Mouse (Mus musculus) T-helper 17 cell (primary cell): ENCODE data around the gene Trmo.

Source experiments
- in situ Hi-C, 2 experiments: fragments of 300-600 bp; cut with MboI, MseI; formaldehyde crosslinking; loops; 1 replicate in 1 of 2; 2 replicates in 1 of 2; pipeline ENCODE4 v1.15.1; 2025; ENCODE audit warnings: high pct_unique_total_duplicates in 2 of 2

Gene Trmo

DNA sequence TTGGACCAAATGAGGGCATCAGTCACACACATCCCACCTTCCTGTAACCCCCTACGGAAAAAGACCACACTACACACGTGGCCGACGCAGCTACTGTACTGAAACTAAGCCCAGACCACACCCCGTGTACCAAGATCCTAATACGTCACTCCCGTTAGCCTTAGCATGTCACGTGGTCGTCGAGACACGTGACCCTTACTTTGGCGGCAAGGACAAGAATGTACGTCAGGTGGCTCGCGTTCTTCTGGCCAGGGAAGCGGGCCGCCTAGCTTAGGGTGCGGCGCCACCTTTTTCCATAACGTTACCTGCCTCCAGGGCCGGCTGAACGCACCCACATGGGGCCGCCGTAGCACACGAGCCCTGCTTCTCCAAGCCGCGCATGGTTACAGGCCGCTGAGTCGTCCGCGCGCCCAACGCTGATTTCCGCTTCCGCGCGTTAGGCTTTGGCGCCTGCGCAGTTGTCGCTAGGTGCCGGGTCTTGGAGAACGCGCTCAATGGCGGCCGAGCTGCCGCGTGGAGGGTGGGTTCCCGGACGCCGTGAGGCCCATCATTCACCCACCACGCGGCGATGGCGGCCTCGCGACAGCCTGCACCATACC, at the start of gene Trmo:
Trmo (minus strand) TSS at position 425 of the 599 bp plus-strand sequence.
- in situ Hi-C loops: loop anchor here in 1 of 2 experiments (10.0 kb wide), 2 partner anchors 56 to 86 kb away; no protein-coding TSS in a partner anchor

DNA sequence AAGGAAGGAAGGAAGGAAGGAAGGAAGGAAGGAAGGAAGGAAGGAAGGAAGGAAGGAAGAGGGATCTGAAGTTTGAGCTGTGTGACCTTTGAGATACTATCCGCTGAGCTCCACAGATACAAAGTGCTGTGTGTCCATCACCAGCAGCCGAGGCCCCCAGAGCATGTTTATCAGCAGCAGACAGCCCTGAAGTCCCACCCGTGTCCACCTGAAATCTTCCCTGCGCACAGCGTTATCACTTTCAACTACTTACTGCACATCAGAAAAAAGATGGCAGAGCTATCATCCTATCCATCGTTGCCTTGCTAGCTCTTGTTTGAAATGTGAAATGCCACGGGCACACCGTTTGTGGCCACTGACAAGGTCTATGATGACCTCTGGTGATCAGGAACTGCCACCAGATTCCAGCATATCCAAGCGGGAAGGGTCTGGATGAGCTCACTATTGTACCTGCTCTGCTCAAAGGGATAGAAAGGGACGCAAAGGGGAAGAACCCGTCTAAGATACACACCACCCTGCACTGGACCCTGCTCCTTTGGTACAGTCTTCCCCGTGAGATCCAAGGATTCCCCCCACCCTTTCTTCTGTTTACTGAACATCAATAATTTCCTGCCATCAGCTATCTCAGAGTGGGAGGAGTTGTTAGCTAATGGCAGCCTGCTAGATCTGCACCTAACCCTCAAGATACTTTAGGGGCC, 43.3 kb upstream of the Trmo start:
- in situ Hi-C loops: no loop called here

DNA sequence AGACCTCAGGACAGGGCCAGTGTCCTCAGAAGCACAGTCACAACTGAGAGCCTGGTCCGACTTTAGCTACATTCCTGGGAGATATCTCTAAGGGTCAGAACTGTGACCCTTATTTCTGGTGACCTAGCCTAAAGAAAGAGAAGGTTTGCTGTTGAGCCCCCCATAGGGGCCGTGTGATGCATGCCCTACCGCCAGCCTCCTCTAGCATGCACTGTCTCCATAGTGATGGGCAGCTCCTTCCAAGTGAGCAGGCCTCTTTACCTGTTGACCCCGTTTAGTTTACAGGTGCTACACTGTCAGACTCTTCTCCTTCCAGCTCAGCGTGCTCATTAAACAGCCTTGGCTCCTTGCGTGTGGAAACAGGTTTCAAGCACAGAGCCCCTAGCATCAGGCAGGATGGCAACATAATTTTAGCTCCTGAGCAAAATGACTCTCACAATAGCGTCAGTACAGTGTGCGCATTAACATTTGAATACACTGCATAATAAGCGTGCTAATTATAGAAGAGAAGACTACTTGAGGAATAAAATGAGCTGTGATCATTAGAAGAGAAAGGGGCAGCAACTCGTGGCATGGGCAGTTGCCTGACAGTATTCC, 39.8 kb upstream of the Trmo start:
- in situ Hi-C loops: no loop called here

DNA sequence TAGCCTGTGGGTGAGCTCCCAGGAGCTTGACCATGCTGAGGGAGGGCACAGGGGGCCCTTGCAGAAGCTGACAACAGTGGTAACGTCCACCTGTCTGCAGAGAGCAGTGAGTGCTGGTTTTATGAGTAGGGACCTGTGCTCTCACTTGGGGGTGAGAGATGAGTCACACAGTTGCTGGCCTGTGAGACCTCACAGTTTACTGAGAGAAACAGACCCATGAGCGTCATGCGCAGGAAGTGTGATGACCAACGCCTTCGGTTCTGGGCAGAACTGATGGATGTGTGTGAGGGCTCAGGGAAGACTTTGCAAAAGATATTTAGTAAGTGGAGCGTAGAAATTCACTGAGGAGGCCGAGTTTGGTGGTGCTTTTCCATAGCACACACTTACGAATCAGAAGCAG, 33.4 kb upstream of the Trmo start:
- in situ Hi-C loops: loop anchor here in 1 of 2 experiments (25.0 kb wide), 1 partner anchor 865 kb away; no protein-coding TSS in a partner anchor

DNA sequence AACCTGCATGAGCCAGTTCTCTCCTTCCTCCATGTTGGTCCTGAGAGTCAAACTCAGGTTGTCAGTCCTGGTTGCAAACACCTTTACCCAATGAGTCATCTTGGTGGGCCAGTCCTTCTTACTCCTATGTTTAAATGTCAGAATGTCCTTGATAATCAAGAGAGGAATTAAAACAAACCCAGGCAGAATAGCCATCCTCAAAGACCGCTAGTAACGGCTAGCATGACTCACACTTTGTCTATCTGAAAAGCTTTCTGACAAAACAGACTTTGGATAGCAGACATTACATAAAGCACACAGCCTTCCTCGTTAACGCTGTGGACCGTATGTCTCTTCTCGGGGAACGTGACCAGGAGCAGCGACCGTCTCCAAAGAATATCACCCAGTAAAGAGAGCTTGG, 29.6 kb upstream of the Trmo start:
- in situ Hi-C loops: loop anchor here in 1 of 2 experiments (25.0 kb wide), 1 partner anchor 868 kb away; no protein-coding TSS in a partner anchor

DNA sequence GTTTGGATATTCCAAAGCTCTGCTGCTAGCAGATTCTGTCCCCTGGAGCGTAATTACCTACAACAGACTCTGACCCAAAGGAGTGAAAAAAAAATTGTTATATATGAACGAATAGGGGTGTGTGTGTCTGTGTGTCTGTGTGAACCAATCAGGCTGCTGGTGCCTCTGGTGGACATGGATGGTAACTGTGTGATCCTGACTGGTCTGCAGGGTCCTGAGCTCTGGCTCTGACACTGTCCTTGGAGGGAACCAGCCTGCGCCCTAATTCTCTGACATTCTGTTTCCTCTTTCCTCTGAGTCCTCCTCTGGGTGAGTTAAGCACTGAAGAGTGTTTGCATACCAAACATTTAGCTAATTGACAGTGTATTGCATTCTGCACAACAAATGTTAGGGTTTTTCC, 28.3 kb upstream of the Trmo start:
- in situ Hi-C loops: loop anchor here in 1 of 2 experiments (25.0 kb wide), 1 partner anchor 870 kb away; no protein-coding TSS in a partner anchor

DNA sequence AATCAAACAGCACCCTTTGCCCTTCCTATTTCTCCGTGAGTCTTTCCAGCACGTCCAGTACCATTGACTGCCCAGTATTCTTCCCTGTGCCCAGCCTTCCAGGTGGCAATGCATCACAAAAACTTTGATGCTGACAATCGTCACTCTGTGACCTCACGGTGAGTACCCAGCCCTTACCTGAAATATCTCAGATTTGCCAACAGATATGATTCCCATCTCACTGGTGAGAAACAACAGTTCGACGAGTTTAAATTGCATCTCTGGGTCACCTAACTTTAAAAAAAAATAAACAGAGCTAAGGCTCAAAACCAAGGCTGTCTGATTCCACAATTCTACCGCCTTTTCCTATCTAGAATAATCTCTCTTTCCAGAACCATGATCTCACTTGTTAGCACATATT, 24.2 kb upstream of the Trmo start, which contains the start of gene Hemgn:
Hemgn (minus strand) TSS at position 101 of the 400 bp plus-strand sequence.
- in situ Hi-C loops: loop anchor here in 1 of 2 experiments (25.0 kb wide), 1 partner anchor 874 kb away; no protein-coding TSS in a partner anchor

DNA sequence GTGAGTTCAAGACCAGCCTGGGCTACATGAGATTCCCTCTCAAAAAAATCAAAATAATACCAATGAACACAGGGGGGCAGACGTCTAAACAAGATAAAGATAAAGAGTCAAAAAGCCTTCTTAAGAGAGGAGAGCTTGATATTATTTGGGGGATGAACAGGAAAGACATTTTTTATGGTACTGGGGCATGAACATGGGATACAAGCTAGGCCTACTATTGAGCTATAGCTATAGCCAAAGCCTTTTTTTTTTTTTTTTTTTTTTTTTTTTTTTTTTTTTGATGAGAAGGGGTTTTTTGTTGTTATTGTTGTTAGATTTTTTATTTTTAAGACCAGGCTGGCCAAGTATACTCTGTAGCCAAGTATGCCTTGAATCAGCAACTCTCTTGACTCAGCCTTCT, 22.9 kb upstream of the Trmo start:
- in situ Hi-C loops: loop anchor here in 1 of 2 experiments (25.0 kb wide), 1 partner anchor 875 kb away; no protein-coding TSS in a partner anchor

DNA sequence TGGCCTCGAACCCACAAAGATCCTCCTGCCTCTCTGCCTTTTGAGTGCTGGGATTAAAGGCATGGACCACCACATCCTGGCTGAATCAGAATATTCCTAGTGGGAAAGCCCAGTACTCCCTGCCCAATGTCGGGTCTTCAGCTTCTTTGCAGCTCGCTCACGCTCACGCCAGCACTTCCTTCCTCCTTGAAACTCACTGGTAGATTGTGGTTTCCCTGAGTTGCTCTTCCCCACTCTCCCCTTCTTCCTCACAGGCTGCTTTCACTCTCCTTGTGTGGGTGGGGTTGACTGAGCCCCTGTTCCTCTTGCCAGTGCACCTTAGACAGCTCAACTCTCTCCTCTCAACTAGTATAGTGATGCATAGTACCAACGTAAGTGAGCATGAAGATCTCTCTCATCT, 22.3 kb upstream of the Trmo start:
- in situ Hi-C loops: loop anchor here in 1 of 2 experiments (25.0 kb wide), 1 partner anchor 876 kb away; no protein-coding TSS in a partner anchor

DNA sequence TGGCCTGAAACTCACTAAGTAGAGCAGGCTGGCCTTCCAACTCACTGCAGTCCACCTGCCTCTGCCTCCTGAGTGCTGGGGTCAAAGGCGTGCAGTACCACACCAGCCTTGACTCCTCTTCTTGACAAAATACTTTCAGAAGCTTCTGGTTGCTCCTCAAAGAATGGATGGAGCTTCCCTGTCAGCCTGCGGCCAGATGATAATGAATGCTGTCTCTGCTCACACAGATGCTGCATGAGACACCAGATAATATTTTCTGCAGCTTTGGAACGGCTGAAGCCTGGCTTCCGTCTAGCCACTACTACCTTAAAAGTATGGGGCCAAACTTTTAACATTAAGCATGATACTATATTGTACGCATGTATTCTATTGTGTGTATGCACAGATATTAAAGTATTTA, 21.4 kb upstream of the Trmo start:
- in situ Hi-C loops: loop anchor here in 1 of 2 experiments (25.0 kb wide), 1 partner anchor 877 kb away; no protein-coding TSS in a partner anchor

DNA sequence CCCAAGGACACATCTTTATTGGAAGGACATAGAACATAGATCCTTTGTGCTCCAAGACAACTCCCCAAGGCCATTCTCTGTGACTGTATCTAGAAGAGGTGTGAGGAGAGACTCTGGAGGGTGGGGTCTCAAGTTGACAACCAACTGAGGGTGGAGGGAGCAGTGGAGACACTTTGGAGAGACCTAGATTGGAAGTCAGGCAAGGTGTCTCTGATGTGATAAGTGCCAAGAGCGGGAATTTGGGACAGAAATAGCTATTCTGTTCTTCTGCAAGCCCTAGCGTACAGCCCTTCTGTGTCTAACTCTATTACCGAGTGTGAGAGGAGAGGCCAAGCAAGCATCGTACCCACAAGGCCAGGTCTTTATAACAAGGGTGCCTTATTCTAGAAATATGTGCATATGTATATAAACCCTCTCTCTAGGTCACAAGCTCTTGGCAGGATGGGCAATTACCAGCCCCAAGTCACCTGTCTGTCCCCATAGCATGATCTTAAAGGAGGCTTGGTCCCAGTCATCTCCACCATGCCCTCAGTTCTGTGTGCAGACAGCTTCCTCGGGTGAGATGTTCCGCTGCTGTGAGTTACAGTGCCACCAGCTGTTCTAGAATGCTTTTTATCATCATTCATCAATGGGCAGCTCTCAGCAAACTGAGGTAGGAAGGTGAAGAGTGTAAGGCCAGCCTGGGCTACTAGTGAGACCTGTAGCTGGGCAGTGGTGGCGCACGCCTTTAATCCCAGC, 17.9 kb upstream of the Trmo start:
- in situ Hi-C loops: loop anchor here in 1 of 2 experiments (25.0 kb wide), 1 partner anchor 880 kb away; no protein-coding TSS in a partner anchor

DNA sequence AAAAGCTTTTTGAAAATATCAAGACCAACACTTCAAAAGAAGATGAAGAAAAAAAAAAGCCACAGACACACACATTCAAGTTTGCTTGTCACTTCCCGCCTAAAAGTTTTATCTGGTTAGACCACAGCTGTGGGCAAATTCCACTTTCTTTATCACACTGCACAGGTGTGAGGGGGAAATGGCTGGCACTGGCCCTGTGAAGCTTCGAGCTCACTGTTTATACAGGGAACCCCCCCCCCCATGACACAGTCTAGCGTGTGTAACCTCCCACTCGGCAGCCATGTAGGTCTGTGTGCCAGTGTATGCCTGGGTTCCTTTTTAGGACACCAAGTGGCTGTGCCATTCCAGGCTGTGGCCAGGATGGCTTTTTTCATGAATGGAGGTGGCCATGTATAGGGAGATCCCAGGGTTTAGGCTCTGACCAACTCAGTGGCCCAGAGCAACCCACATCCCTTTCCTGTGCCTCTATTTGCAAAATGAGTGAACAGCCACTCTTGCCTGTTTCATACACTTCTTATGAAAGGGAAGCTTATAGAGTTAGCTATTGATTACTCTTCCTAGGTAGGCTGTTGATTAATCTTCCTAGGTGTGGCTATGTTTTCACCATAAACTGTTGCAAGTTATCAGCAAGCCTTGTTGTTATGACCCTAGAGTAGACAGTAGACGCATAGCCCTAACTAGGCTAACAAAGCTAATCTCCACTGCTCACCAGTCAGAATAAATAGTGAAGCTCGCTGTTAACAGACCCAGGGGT, 15.0 kb upstream of the Trmo start:
- in situ Hi-C loops: loop anchor here in 1 of 2 experiments (5.0 to 25.0 kb wide), 2 partner anchors 33 to 883 kb away; no protein-coding TSS in a partner anchor

DNA sequence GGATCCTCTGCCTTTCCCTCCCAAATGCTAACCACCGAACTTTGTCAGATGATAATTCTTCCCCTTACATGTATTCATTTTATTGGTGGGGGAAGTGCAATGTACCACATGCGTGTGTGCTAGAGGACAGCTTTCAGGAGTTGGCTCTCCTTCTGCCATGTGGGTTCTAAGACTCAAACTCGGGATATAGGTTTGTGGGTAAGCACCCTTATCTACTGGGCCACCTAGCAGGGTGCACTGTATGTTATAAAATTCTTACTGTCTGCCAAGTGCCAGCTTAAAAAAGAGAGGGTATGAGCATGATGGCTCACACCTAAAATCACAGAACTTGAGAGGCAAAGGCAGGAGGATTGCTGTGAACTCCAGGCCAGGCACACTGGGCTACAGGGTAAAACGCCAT, 9.6 kb upstream of the Trmo start:
- in situ Hi-C loops: loop anchor here in 1 of 2 experiments (5.0 kb wide), 1 partner anchor 48 kb away; no protein-coding TSS in a partner anchor

DNA sequence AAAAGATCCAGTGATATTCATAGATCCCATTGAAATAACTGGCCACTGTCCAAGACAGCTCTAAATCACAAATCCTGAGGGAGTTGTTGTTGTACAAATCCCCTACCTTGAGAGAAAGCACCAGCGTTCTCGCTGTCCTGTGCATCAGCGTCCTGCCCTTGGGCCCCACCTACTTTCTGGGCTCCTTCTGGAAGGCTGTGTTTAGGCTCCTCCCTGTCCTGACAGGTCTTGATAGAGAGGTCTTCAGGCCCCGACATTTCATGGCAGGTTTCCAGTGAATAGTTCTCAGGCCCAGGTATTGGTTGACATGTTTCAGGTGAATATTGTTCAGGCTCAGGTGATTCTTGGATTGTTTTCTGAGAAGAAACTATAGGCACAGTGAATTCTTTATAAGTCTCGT, 6.5 kb upstream of the Trmo start:
- in situ Hi-C loops: loop anchor here in 1 of 2 experiments (5.0 kb wide), 1 partner anchor 52 kb away; no protein-coding TSS in a partner anchor

DNA sequence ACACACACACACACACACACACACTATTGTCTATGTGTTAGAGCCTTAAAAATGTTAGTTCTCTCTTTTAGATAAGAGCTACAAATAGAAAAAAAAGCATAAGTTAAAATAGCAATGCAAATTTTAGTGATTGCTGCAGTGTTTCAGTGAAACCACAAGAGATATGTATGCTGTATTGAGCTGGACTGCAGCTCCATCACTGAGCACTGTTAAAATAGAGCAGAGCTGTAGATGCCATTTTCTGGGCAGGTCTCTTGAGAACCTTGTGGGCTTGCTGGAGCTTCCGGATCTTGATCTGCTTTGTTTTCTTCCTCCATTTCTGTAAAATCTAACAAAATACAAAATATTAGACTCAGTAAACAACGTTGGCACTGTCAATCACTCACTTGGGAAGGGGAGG, 5.2 kb upstream of the Trmo start:
- in situ Hi-C loops: no loop called here

DNA sequence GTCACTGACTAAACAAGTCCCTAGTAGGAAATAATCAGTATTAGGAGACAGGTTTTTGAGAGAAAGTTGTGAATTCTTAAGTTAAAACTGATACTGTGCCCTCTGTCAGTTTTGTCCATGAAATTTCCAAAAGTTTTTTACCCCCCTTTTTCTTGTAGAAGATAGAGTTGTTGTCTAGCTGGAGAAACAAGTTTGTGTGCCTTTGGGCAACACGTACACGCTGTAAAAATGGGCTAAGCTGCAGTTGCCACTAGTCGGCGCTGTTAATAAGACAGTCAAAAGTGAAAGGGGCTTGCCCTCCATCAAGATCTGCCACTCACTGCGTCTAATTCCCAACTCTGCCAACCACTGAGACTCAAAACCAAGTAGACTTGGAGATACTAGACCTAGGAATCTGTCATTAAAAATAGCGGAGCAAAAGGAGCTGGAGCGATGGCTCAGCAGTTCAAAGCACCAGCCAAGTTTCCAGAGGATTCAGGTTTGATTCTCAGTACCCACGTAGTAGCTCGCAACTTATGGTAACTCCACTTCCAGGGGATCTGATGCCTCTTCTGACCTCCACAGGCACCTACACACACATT, 1.2 kb upstream of the Trmo start:
- in situ Hi-C loops: no loop called here

DNA sequence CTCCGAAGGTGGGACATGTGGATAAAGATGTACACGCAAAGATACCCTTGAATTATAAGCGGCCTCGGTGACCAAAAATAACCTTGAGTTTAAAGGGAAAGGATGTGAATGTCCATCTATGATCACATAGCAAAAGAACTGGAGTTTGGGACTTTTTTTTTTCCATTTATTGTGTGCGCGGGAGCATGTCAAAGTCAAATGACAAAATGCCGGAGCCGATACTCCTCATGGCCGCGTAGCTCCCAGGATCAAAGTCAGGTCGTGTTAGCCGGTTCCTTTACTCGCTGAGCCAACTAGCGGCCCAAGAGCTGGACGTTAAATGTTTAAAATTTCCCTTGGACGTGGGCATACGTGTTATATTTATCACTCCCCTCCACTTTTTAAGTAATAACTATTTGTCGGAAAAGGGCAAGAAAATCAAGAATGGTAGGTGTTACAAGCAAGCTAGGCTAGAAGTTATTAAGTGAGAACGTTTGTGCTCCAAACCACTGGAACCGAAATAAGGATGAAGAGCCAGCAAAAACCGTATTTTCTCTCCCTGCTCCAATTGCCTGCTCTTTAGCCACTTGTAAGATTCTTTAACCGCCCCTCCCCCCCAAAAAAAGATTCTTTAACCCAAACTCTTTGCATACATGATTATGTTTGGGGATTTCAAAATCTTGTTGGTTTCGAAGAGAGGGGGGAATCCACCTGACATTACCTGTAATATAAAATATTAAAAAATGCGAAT, 540 bp upstream of the Trmo start:
- in situ Hi-C loops: loop anchor here in 1 of 2 experiments (10.0 kb wide), 2 partner anchors 55 to 85 kb away; no protein-coding TSS in a partner anchor

DNA sequence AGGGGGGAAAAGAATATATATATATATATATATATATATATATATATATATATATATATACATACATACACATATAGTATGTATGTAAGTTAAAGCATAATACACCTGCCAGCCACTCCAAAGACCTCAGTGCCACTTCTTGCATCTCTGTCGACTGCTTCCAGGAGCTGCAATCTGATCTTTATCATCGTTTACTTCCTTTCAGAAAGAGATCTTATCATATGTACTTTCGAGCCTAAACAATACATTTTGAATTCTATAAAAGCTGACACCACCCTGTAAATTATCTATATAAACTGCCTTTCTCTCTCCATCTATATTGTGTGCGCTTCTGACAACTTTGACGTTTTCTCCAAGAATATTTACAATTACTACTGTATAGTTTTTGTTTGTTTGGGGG, 681 bp downstream of the Trmo start:
- in situ Hi-C loops: loop anchor here in 1 of 2 experiments (10.0 kb wide), 2 partner anchors 56 to 86 kb away; no protein-coding TSS in a partner anchor

DNA sequence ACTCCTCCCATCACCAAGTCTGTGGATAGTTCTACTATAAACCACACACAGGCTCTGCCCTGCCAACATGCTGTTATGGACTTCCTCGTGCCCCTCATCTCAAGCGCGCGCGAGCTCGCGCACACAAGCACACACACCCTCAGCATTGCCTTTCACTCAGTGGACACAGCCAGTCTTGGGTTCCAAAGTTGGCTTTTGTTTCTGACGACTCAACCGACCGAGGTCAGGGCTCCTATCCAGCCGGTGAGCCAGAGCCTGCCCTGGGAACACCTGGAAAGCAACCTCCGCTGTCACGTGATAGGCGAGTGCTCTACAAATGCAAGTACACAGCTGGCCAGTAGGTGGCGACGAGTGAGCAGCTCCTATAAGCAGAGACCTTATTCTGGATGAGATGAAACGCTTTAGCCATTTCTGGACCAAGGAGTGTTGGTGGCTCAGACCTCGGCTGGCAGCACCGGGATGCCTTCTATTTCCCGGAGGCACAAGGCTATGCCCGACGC, 14.3 kb downstream of the Trmo start:
- in situ Hi-C loops: loop anchor here (25.0 kb wide), 1 partner anchor 163 kb away; no protein-coding TSS in a partner anchor
